Comparison of ENCODE assay signal across 14 mouse cellular contexts in genomic region chr3:105707590-105707989, GRCm38 (mm10). TPM values are rescaled to one million over a fixed set of nuclear protein-coding genes. Genes with fewer than 3 reads are reported as not detected.
DNase-seq lines count a peak whose midpoint lies in the region; ATAC-seq and TF ChIP-seq lines count a peak whose summit lies in the region.
"Had no signal": no experiment of that assay in that cellular context is flagged by ENCODE, and none has a peak within 500 bp of the region (broad histone marks: within the 10 kb centered on the region; RNA-seq: fewer than 3 reads in every experiment).

No protein-coding gene starts in this region.

- intact Hi-C loops in left cerebral cortex, adult 2 months (cut with DNase I) = no loop called here
- intact Hi-C loops in left cerebral cortex, postnatal 36 days (cut with DNase I) = no loop called here

- no peaks in the 10 kb centered on the region for H3K9me3 ChIP-seq in forebrain, embryonic 13.5 days (replicated peaks)
- no peaks in the 10 kb centered on the region for H3K9me3 ChIP-seq in forebrain, postnatal 0 days (ENCODE audit: low read length)
- H3K9me3 ChIP-seq in limb, embryonic 14.5 days (ENCODE audit: control insufficient read depth, low read length) = no peaks in the 10 kb centered on the region

- 15% methylated on average over 7 of the region's 7 CpGs for WGBS in forebrain, embryonic 13.5 days
- WGBS in forebrain, postnatal 0 days = 32% methylated on average over 7 of the region's 7 CpGs
- WGBS in limb, embryonic 14.5 days = 20% methylated on average over 7 of the region's 7 CpGs

- H3K4me3 ChIP-seq in forebrain, embryonic 13.5 days = no peak overlapping the region
- H3K4me3 ChIP-seq in forebrain, postnatal 0 days (ENCODE audit: low read depth, low read length) = no peak overlapping the region
- H3K4me3 ChIP-seq in left cerebral cortex, adult 2 months = peak overlapping the region; percentile 71
- no peak overlapping the region for H3K4me3 ChIP-seq in limb, embryonic 14.5 days (replicated peaks; ENCODE audit: low read length)

- no peak for TF ChIP-seq POLR2A in limb, embryonic 14.5 days (IDR thresholded peaks at IDR 0.05; ENCODE audit: borderline replicate concordance, extremely low read depth, insufficient read depth, insufficient read length)

- H3K36me3 ChIP-seq in forebrain, embryonic 13.5 days (ENCODE audit: poor library complexity, severe bottlenecking) = no peaks in the 10 kb centered on the region
- no peaks in the 10 kb centered on the region for H3K36me3 ChIP-seq in forebrain, postnatal 0 days (ENCODE audit: insufficient read depth)
- H3K36me3 ChIP-seq in limb, embryonic 14.5 days (ENCODE audit: control insufficient read depth, insufficient read depth, low read length) = no peaks in the 10 kb centered on the region

- peaks cover 47% of the 10 kb centered on the region for H3K4me1 ChIP-seq in forebrain, embryonic 13.5 days
- H3K4me1 ChIP-seq in forebrain, postnatal 0 days (ENCODE audit: insufficient read depth) = no peaks in the 10 kb centered on the region
- no peaks in the 10 kb centered on the region for H3K4me1 ChIP-seq in limb, embryonic 14.5 days (ENCODE audit: control insufficient read depth, insufficient read depth, low read length)

- no peak overlapping the region for H3K27ac ChIP-seq in forebrain, embryonic 13.5 days
- no peak overlapping the region for H3K27ac ChIP-seq in forebrain, postnatal 0 days (ENCODE audit: low read depth, low read length)
- H3K27ac ChIP-seq in left cerebral cortex, adult 2 months = peak overlapping the region; percentile 95
- no peak overlapping the region for H3K27ac ChIP-seq in limb, embryonic 14.5 days (replicated peaks; ENCODE audit: low read depth, low read length)

- no peak for TF ChIP-seq CTCF in forebrain, postnatal 0 days (IDR thresholded peaks at IDR 0.05; ENCODE audit: low read depth)
- no peak for TF ChIP-seq CTCF in left cerebral cortex, adult 2 months (IDR thresholded peaks at IDR 0.05)

- no peak for ATAC-seq in forebrain, embryonic 13.5 days
- ATAC-seq in forebrain, postnatal 0 days = no peak
- ATAC-seq in limb, embryonic 14.5 days (ENCODE audit: low FRiP score, low read depth) = peak; percentile 19; the same call in 1 of the 2 replicates

- DNase-seq in forebrain, postnatal 0 days = no peak
- DNase-seq in left cerebral cortex, adult 2 months (ENCODE audit: extremely low spot score in 1 of 2, low spot score in 2 of 2) = no peak
- no peak for DNase-seq in left cerebral cortex, postnatal 36 days (ENCODE audit: low spot score in 2 of 2)
- DNase-seq in embryo, embryonic 11 days = peak; percentile 50
- peak; percentile 24 for DNase-seq in limb, embryonic 14.5 days (ENCODE audit: low spot score)
- no peak for DNase-seq in urinary bladder, adult 18-20 months (ENCODE audit: low spot score in 2 of 2)
- DNase-seq in left cerebral cortex, adult 11 months (ENCODE audit: low spot score) = no peak
- DNase-seq: adrenal gland, postnatal 36 days; gastrocnemius, postnatal 14 days; kidney, adult 8-10 months; lung, adult 18-20 months; right cerebral cortex, adult 18-20 months; thymus, adult 18-20 months had no signal

- 0 out of 2 replicates have a peak overlapping the region, but pooled peaks have one; percentile 10 for H3K4me2 ChIP-seq in forebrain, embryonic 13.5 days
- H3K4me2 ChIP-seq in forebrain, postnatal 0 days (ENCODE audit: low read depth) = no peak overlapping the region
- no peak overlapping the region for H3K4me2 ChIP-seq in limb, embryonic 14.5 days (replicated peaks; ENCODE audit: low read depth, low read length, severe bottlenecking)

- no peak overlapping the region for H3K9ac ChIP-seq in forebrain, embryonic 13.5 days
- no peak overlapping the region for H3K9ac ChIP-seq in forebrain, postnatal 0 days
- H3K9ac ChIP-seq in limb, embryonic 14.5 days (ENCODE audit: low read depth, low read length, severe bottlenecking) = no peak overlapping the region

- H3K27me3 ChIP-seq in forebrain, embryonic 13.5 days = peaks cover 22% of the 10 kb centered on the region
- no peaks in the 10 kb centered on the region for H3K27me3 ChIP-seq in forebrain, postnatal 0 days (ENCODE audit: insufficient read depth, low read length)
- H3K27me3 ChIP-seq in limb, embryonic 14.5 days (ENCODE audit: control insufficient read depth, insufficient read depth, low read length) = peaks cover 15% of the 10 kb centered on the region; the same call in 1 of the 2 replicates

RNA-seq across cellular contexts. Expression of gene Inka2, which starts 3.2 kb away (rescaled TPM):
- polyA plus RNA-seq in forebrain, embryonic 13.5 days (2015; fragmentation: Nextera tagmentation; extraction: Ambion mirVana) = 2.5 and 3.6 TPM in 2 replicates
- total RNA-seq in forebrain, postnatal 0 days (2014; rRNA removed) = 6.9 and 7.2 TPM in 2 replicates
- polyA plus RNA-seq in forebrain, postnatal 0 days (2015; fragmentation: Nextera tagmentation; extraction: Ambion mirVana) = 1.1 and 4.2 TPM in 2 replicates
- 100 to 1,000 TPM; 115 to 118 TPM for total RNA-seq in left cerebral cortex, adult 2 months (2021)
- total RNA-seq in left cerebral cortex, postnatal 36 days (2021) = 100 to 1,000 TPM in 1 of 2 experiments, 10 to 100 TPM in 1; 95.7 to 106 TPM
- polyA plus RNA-seq in limb, embryonic 14.5 days (2012; rRNA removed) = 4.6 and 5.9 TPM in 2 replicates
- 1.4 and 1.7 TPM in 2 replicates for polyA plus RNA-seq in limb, embryonic 14.5 days (2014; fragmentation: Nextera tagmentation; extraction: Ambion mirVana)

RNA-seq across cellular contexts. Expression of gene Ddx20, which starts 20.2 kb away (rescaled TPM):
- polyA plus RNA-seq in forebrain, embryonic 13.5 days (2015; fragmentation: Nextera tagmentation; extraction: Ambion mirVana) = 36.2 and 38.3 TPM in 2 replicates
- 19.5 and 24.2 TPM in 2 replicates for total RNA-seq in forebrain, postnatal 0 days (2014; rRNA removed)
- polyA plus RNA-seq in forebrain, postnatal 0 days (2015; fragmentation: Nextera tagmentation; extraction: Ambion mirVana) = 16.8 and 18.1 TPM in 2 replicates
- total RNA-seq in left cerebral cortex, adult 2 months (2021) = 10 to 100 TPM; 11.7 to 12.4 TPM
- 10 to 100 TPM; 11.1 to 11.3 TPM for total RNA-seq in left cerebral cortex, postnatal 36 days (2021)
- 19.8 and 20.5 TPM in 2 replicates for polyA plus RNA-seq in limb, embryonic 14.5 days (2012; rRNA removed)
- polyA plus RNA-seq in limb, embryonic 14.5 days (2014; fragmentation: Nextera tagmentation; extraction: Ambion mirVana) = 28.8 and 34.9 TPM in 2 replicates

Comparison
In these comparisons a context has a peak if more than half of its experiments do, and no peak if none do; other contexts are left out.
1. DNase-seq: peak in embryo, embryonic 11 days (single experiment) and limb, embryonic 14.5 days (single experiment); none in forebrain, postnatal 0 days (single experiment), left cerebral cortex, adult 2 months (0 of 2), left cerebral cortex, postnatal 36 days (0 of 2), urinary bladder, adult 18-20 months (0 of 2) and left cerebral cortex, adult 11 months (single experiment).
2. RNA of gene Inka2, which starts 3.2 kb away (total RNA-seq): 115 to 118 TPM in left cerebral cortex, adult 2 months and 95.7 to 106 TPM in left cerebral cortex, postnatal 36 days; 6.9 to 7.2 TPM in forebrain, postnatal 0 days; every median in the first group is over 10 times any median in the second.